Mouse (Mus musculus) cerebellum, postnatal 25 days (tissue): Measurements from ENCODE around the gene Ralgps1.

Experiments used
- DNase-seq, 2 experiments: peaks; one replicate each; pipeline ENCODE4 v3.0.0; 2021; ENCODE audit warnings: mixed read lengths in 2 of 2

The Ralgps1 gene

GRCm38 (mm10) chr2:33170777-33171565 is 200.3 kb downstream of the Ralgps1 start:
- no peak for DNase-seq

GRCm38 (mm10) chr2:33169445-33169844 is 201.8 kb downstream of the Ralgps1 start:
- DNase-seq, result no peak

- DNase-seq, result no peak
Measured at GRCm38 (mm10) chr2:33167060-33167459, 204.2 kb downstream of the Ralgps1 start.

- no peak for DNase-seq
Measured at GRCm38 (mm10) chr2:33165710-33166374, 205.4 kb downstream of the Ralgps1 start.

- no peak for DNase-seq
Measured at GRCm38 (mm10) chr2:33165229-33165628, 206.1 kb downstream of the Ralgps1 start.

GRCm38 (mm10) chr2:33164646-33165045 is 206.6 kb downstream of the Ralgps1 start:
- DNase-seq, result peak; percentile 73 to 76

- no peak for DNase-seq
Measured at GRCm38 (mm10) chr2:33162126-33162525, 209.2 kb downstream of the Ralgps1 start.

GRCm38 (mm10) chr2:33160326-33160973 is 210.8 kb downstream of the Ralgps1 start:
- no peak for DNase-seq

GRCm38 (mm10) chr2:33159593-33159992 is 211.7 kb downstream of the Ralgps1 start:
- DNase-seq, result no peak

- no peak for DNase-seq
Measured at GRCm38 (mm10) chr2:33158895-33159294, 212.4 kb downstream of the Ralgps1 start.

GRCm38 (mm10) chr2:33156283-33156781 is 215.0 kb downstream of the Ralgps1 start:
- DNase-seq, result no peak

GRCm38 (mm10) chr2:33154751-33155372 is 216.4 kb downstream of the Ralgps1 start:
- peak; percentile 86 to 90 for DNase-seq

- DNase-seq, result no peak
Measured at GRCm38 (mm10) chr2:33146994-33147393, 224.3 kb downstream of the Ralgps1 start.

- peak; percentile 38 to 63 for DNase-seq
Measured at GRCm38 (mm10) chr2:33143292-33143691, 228.0 kb downstream of the Ralgps1 start.

- DNase-seq, result no peak
Measured at GRCm38 (mm10) chr2:33138491-33138890, 232.8 kb downstream of the Ralgps1 start.

- DNase-seq, result no peak
Measured at GRCm38 (mm10) chr2:33137731-33138130, 233.6 kb downstream of the Ralgps1 start.

- DNase-seq, result peak; percentile 84
Measured at GRCm38 (mm10) chr2:33137244-33137643, 234.0 kb downstream of the Ralgps1 start.

- no peak for DNase-seq
Measured at GRCm38 (mm10) chr2:33136366-33136765, 234.9 kb downstream of the Ralgps1 start.

- DNase-seq, result no peak
Measured at GRCm38 (mm10) chr2:33134766-33135490, 236.4 kb downstream of the Ralgps1 start.

- no peak for DNase-seq
Measured at GRCm38 (mm10) chr2:33132306-33132705, 239.0 kb downstream of the Ralgps1 start.

- DNase-seq, result peak in 1 of 2 experiments; percentile 71
Measured at GRCm38 (mm10) chr2:33131500-33132092, 239.7 kb downstream of the Ralgps1 start, which contains the start of gene Garnl3. Gene Garnl3, minus strand, starts transcription at chr2:33131654.
